Mouse (Mus musculus) urinary bladder, postnatal 36 days (tissue): ENCODE data around the gene Armc9.
A peak's percentile ranks its signal among the peaks of the same experiment; 100 is the strongest.

ENCODE experiments used
- DNase-seq, 2 experiments: peaks; one replicate each; pipeline ENCODE4 v3.0.0; 2022; ENCODE audit warnings: low spot score in 2 of 2, mixed read lengths in 1 of 2

The Armc9 gene

GRCm38 (mm10) chr1:86281781-86282536 lies 127.4 kb downstream of the Armc9 start:
- no peak for DNase-seq

DNA sequence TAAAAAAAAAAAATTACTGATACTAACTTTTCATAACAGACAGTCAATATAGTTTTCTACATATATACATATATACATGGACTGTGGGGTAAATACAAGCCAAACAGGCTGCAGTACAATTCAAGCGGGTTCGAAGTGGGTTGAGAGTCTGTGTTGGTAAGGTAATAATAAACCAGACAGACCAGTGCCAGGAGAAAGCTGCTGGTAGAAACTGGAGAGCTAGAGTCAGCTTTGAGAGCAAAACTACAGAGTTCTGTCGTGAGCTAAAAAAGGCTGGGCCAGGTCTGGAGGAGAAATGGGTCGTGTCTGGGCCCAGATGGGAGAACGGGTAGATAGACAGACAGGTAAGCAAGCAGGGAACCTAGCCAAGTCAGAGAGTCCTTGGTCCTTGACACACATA lies 129.5 kb downstream of the Armc9 start:
- DNase-seq, result no peak

- no peak for DNase-seq
Measured at GRCm38 (mm10) chr1:86285295-86285694, 130.7 kb downstream of the Armc9 start.

DNA sequence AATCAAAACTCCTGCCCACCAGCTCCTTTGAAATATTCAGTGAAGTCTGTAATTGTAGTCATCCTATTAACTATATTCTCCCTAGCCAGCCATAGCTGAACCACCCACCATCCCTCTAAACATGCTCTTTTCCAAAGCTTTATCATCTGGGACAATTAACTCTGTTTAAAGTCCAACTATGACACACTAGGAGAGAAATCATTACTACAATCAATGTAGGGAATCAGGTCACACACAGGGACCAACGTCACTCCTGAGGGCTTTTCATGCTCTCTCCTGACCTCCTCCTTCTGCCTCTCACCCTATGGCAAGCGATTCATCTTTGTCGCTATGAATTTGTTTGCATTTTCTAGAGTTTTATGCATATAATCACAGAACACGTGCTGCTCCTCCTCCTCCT lies 132.9 kb downstream of the Armc9 start:
- no peak for DNase-seq

GRCm38 (mm10) chr1:86290452-86290851 lies 135.9 kb downstream of the Armc9 start:
- DNase-seq, result no peak

DNA sequence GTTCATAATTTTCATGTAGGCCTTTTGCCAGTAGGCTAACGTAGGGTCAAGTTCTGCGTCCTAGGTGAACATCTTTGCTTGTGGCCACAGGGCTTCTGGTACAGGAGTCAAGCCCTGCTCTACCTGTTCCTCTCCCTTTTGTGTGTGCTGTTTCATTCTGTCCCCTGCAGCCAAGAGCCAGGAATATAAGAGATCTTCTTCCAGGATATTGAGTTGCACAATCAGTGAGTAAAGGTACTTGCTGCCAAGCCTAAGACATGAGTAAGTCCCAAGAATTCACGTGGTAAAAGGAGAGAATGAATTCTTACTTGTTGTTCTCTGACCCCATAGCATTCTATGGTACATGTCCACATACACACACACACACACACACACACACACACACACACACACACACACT lies 138.5 kb downstream of the Armc9 start:
- DNase-seq, result no peak

- DNase-seq, result no peak
Measured at GRCm38 (mm10) chr1:86293868-86294267, 139.3 kb downstream of the Armc9 start.

- DNase-seq, result no peak
Measured at GRCm38 (mm10) chr1:86294472-86294871, 139.9 kb downstream of the Armc9 start.

DNA sequence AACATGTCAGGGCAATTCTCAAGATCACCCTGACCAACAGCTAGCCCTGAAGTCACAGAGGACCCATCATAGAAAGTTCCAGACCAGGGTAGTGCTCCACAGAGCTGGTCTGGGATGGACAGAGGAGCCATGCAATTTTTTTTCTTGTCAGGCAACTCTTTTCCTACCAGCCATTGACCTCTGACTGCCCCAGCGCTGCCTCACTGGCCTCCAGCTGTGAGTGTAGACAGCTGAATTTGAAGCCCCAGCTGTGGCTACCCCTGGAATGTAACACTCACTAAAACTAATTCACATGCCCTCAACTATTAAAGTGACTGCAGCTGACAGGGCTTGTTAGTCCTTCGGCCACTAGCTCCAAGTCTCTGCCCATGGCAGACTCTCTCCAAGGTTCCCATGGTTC lies 145.5 kb downstream of the Armc9 start:
- DNase-seq, result no peak

DNA sequence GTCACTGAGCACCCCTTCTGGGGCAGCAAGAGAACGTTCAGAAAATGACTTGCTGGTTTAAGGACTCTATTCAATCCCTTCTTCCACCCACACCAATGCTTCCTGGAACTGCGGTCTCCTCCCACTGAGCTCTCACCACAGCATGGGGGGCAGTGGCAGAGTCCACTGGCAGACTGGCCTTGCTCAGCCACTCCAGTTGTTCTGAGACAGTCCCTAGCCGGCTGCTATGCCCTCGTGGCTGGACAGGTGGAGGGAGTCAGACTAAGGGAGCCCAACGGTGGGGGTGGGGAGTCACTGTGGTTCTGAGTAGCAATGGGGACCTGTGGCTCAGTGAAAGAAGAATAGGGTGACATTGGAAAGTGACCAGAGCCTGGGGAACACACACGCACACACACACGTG lies 146.2 kb downstream of the Armc9 start:
- DNase-seq, result no peak

DNA sequence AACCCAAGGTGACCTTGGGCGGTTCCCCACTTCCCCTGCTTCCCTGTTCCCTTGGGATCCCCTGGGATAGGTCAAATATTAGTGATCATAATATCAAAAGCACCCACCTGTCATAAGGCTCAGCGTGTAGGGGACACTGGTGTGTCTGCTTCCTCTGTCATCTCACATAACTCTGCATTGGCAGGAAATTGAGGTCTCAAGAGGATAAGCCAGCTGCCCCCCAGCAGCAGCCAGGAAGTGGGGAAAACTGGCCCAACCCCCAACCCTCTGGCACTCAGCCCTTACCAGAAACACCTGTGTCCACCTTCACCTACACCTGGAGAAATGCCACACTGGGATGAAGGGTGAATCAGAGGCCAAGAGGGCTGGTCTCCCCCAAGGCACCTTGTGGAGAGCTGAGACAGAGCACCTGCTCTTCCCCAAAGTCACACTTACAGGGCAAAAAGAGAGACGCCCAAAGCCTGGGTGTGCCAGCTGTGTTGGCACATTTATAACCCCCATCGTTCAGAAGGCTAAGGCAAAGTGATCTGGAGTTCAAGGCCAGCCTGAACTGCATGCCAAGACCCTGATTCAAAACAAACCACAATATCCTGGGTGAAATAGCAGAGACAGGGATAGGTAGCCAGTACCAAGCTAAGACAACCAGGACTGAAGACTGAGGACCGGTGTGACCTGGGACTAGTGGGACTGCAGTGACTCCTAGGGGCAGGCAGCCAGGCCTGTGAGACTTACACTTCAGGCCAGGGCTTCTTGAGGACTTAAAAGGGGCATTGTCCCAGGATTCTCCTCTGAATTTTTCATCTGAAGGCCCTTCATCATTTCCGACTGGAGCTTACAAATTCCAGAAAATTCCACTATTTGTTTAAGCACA lies 146.9 kb downstream of the Armc9 start:
- no peak for DNase-seq

DNA sequence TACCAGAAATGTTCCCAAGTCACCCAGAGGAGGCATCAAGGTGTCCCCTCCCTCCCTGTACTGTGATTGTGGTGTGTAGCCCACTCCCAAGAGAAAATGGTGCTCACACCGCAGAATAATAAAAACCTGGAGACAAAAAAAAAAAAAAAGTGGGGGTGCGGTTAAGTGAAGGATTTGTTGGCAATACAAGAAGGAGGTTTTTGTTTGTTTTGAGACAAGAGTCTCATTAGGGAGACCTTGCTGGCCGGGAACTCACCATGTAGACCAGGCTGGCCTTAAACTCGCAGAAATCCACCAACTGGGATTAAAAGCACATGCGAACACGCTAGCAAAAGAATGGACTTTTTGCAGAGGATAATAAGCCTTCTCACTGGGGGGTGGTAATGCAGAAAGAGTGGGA lies 148.0 kb downstream of the Armc9 start, which contains the start of gene B3gnt7:
B3gnt7 (plus strand) TSS at position 301 of the 400 bp plus-strand sequence.
- DNase-seq, result no peak

DNA sequence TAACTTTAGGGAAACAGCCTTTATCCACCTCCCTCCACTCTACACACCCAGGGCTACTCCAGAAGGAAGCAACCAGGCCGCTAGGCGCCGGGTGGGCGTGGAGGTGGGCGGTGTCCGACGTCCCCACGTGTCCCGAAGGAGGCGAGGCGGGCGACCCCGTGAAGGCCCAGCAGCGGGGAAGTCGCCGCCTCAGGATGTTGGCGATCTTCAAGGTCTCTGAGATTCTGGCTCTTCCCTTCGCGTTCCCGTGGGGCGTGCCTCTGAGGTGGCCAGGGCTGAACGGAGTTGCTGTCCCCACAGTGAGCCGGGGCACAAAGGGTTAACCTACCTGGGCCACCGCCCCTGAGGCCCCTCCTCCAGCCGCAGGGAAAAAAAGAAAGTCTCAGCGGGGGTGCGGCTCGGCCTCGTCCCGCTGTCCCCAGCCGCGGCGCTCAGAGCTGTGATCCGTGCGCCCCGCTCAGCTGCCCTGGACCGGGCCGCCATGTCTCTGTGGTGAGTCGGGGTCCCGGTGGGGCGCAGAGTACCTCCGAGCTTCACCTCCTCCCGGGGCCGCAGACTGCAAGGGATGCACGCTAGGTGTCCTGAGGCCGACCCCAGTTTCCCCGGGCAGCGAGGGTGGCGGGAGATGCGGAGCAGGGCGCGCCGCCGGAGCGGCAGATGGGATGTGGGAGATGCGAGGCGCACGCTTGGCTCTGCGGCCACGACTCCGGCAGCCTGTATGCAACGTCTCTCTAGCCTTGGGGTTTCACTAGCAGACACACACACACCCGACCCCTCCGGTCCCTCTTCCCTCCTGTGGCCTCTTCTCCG lies 148.7 kb downstream of the Armc9 start:
- peak in 1 of 2 experiments; percentile 48 for DNase-seq

DNA sequence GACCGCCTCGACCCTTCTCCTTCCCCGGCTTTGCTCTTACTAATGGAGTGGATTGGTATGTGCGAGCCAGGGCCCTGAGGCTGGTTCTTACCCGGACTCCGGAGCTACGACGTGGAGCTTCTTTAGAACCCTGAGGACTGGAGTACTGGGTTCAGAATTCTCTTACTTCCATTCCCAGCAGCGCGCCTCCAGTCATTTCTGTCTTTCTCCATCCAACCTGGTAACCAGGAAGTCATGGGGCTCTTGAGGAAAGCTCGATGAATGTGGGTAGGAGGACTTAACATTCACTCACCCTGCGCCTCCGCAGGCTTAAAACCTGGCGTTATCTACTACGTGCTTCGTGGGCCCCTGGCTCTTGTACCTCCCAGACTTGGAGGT lies 149.3 kb downstream of the Armc9 start:
- DNase-seq, result no peak

DNA sequence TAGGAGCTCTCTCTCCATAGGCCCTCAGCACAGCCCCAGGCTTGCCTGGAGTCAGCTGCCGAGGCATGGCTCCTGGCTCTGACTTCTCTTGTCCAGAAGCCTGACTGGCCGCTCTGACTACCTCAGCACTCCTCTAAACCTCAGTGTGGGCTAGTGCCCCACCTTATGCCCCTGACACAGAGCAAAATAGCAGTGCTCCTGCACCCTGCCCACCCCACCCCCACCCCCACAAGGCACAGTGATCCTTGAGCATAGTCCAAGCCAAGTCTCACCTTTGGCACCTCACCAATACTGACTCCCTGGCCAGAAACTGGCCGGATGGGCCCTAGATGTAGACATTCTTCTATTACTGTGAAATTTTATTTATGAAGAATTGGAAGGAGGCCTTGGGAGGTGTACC lies 152.1 kb downstream of the Armc9 start:
- no peak for DNase-seq

DNA sequence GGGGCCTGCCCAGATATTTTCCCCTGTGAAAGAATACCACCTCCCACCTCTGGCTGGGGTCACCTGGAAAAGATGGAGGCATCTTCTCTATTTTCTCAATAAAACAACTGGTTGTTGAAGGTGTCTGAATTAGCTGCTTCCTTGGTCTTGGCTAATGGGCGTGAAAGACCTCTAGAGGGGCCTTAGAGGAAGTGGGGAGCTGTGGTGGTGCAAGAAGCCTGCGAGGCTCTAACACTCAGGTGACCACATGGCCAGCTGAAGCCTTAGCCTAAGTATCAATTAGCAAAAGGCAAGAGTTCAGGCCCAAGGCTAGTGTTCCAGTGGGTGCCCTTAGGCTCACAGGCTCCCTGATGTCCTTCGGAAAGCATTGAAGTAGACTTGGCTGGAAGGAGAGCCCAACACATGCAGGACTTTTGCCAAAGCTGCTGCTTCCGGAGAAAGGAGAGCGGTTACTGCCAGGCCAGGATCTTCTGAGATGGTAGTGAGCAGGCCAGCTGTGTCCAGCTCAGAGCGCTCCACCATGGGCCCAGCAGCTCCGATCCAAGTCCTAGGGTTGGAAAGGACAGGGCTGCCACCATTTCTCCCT lies 152.7 kb downstream of the Armc9 start:
- DNase-seq, result no peak

DNA sequence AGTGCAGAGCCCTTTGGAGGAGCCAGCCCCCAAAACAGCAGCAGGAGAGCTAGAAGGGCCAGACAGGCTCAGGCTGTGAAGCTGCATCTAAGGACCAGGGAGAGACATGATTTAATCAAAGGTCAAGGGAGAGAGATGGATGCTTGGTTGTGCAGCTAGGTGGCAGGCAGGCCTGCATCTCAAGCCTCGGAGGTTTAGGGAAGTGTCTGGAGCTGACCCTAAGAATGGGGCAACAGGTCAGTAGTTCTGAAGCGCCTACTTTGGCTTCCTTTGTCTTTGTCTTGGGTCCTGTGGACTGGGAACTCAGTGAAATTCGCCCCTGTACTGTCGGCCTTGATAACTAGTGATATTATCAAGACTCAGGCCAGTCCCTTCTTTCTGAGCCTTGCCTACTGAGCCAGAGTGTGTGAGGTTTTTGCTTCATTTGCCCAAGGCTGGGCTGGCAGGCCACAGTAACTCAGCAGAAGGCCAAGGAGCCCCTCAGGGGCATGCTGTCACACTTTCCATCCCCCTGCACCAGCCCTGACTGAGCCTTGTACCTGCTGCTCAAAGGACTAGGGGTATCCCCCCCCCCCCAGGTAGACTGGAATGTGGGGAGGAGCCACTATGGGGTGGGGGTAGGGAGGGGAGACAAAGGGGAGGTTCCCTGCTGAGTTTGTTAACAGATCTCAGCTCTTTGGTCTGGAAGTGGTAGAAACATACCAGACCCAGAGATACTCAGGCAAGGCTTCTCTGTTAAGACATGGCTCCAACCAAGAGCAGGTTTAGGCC lies 153.5 kb downstream of the Armc9 start:
- DNase-seq, result no peak

DNA sequence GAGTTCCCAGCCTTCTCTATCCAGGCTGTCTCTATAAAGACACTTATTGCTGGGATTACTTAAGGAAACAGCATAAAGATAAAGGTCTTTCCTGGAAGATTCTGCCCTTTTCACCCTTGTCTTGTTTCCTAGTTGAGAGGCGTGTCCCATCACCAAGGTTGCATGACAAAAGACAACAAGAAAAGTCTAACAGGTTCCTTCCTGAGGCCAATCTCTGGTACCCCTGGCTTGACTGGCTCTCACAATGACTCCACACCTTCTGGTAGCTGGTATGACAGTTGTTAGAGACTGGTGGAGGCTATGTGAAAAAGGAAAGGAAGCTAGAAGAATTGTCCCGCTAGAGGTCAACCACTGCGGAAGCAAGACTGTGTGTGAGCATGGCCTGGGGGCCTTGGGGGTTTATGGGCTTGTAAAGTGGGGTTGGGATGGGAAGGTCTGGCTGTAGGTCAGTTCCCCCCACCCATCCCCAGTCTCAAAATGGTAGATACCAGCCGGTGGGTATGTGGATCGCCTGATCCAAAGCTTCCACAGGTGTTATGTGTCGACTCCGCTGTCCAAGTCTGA lies 154.8 kb downstream of the Armc9 start:
- DNase-seq, result no peak

GRCm38 (mm10) chr1:86310536-86311310 lies 156.1 kb downstream of the Armc9 start:
- no peak for DNase-seq

DNA sequence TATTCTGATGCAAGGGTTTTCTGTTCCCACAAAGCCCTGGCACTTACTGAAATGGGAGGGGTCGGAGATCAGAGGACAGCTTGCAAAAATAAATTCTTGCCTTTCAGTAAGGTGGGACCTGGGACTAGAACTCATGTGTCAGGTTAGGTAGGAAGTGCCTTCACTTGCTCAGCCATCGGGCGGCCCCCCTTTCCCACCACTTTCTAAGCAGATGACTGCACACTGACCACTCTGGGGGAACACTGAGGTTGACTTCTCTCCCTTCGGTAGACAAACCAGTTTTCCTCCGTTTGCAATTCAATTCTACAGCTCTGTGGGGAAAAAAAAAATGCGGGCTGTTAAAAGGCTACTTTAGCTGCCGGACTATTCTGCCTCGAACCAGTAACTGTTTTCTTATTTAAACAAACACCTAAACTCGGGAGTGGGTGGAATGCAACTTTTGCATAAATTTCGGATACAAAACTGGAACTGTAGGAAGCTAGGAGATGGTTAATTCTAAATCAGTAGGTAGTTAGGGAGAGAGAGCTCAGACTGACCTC lies 157.0 kb downstream of the Armc9 start:
- no peak for DNase-seq
